Mouse (Mus musculus) forebrain, postnatal 0 days (tissue): ENCODE results near the gene Olfr403. TPM values are rescaled to one million over a fixed set of nuclear protein-coding genes. Genes with fewer than 3 reads are reported as not detected.

Source experiments
- ATAC-seq: fragments of 200-750 bp; cut with Nextera tagmentation; 2 replicates; pipeline ENCODE4 v1.8.0; 2017; ENCODE audit warnings: mild to moderate bottlenecking, moderate library complexity
- DNase-seq: peaks from one replicate; pipeline ENCODE4 v3.0.0-alpha.2; 2015
- H3K27ac ChIP-seq: fragments of 300-500 bp; sonication (generic); 2 replicates; pipeline ENCODE4 v1.5.1; 2014; ENCODE audit warnings: low read depth, mild to moderate bottlenecking, antibody characterized with exemption, low read length, moderate library complexity, mixed read lengths
- H3K27me3 ChIP-seq: fragments of 300-500 bp; sonication (generic); 2 replicates; pipeline ENCODE4 v1.6.1; 2014; ENCODE audit warnings: mild to moderate bottlenecking, low read length, mixed read lengths; ENCODE audit not compliant: insufficient read depth
- H3K36me3 ChIP-seq: fragments of 300-500 bp; sonication (generic); 2 replicates; pipeline ENCODE4 v1.6.1; 2014; ENCODE audit warnings: mild to moderate bottlenecking, moderate library complexity; ENCODE audit not compliant: insufficient read depth
- H3K4me1 ChIP-seq: fragments of 300-500 bp; sonication (generic); 2 replicates; pipeline ENCODE4 v1.6.1; 2014; ENCODE audit warnings: antibody characterized with exemption; ENCODE audit not compliant: insufficient read depth
- H3K4me2 ChIP-seq: fragments of 300-500 bp; sonication (generic); 2 replicates; pipeline ENCODE4 v1.6.1; 2014; ENCODE audit warnings: low read depth, mild to moderate bottlenecking, moderate library complexity
- H3K4me3 ChIP-seq: fragments of 300-500 bp; sonication (generic); 2 replicates; pipeline ENCODE4 v1.5.1; 2014; ENCODE audit warnings: low read depth, low read length, mixed read lengths
- H3K9ac ChIP-seq: fragments of 300-500 bp; sonication (generic); 2 replicates; pipeline ENCODE4 v1.6.1; 2014; ENCODE audit warnings: mild to moderate bottlenecking
- H3K9me3 ChIP-seq: fragments of 300-500 bp; sonication (generic); 2 replicates; pipeline ENCODE4 v1.6.1; 2016; ENCODE audit warnings: low read length
- CTCF ChIP-seq: sonication (generic); IDR thresholded peaks from 2 replicates; pipeline ENCODE4 v1.5.1; 2016; ENCODE audit warnings: antibody characterized with exemption, control low read depth, low read depth
- WGBS: fragments of 180-500 bp; shearing (Covaris S2); extraction: QIAGEN DNeasy Blood & Tissue Kit; methylation state at CpG from one replicate; pipeline ENCODE4 v1.1.7; 2014; 5-methylcytosine and 5-hydroxymethylcytosine counted together
- polyA plus RNA-seq: library from polyadenylated mRNA; unstranded; fragments of >200 nt; fragmentation: Nextera tagmentation; extraction: Ambion mirVana; gene quantifications from 2 replicates; pipeline ENCODE4 v1.2.1, GENCODE M21; 2015
- total RNA-seq: library from RNA; depleted of rRNA; stranded (reverse); fragments of >200 nt; gene quantifications from 2 replicates; pipeline ENCODE4 v1.2.3, GENCODE M21; 2014; rRNA removed

The Olfr403 gene
- total and polyA plus RNA-seq, 2 experiments from 2014 or later = not detected

GRCm38 (mm10) chr11:74211279-74211678 lies 25.2 kb downstream of the Olfr403 start, which contains the start of gene Olfr43:
Olfr43 (minus strand) TSS chr11:74211379.
- no peaks in the 10 kb centered on the region for H3K4me1 ChIP-seq
- no peak within 1 kb of the TSS for H3K4me2 ChIP-seq
- no peak within 1 kb of the TSS for H3K4me3 ChIP-seq
- no peak within 1 kb of the TSS for H3K27ac ChIP-seq
- no peak for TF ChIP-seq CTCF
- 68% methylated on average over 1 of the region's 1 CpGs for WGBS
- ATAC-seq (no peak), DNase-seq (no peak)
- 0 out of 2 replicates have a peak, but pooled peaks cover 4% of the 10 kb centered on the region for H3K9me3 ChIP-seq
- H3K9ac ChIP-seq = no peak within 1 kb of the TSS
- no peaks in the 10 kb centered on the region for H3K36me3 ChIP-seq
- H3K27me3 ChIP-seq = no peaks in the 10 kb centered on the region

- ATAC-seq = no peak
- whole genome bisulfite sequencing = 93% methylated on average over 3 of the region's 3 CpGs
- DNase-seq = no peak
- no peaks in the 10 kb centered on the region for H3K9me3 ChIP-seq
- H3K9ac ChIP-seq = no peak overlapping the region
- no peak for TF ChIP-seq CTCF
- H3K4me1 ChIP-seq = no peaks in the 10 kb centered on the region
- no peak overlapping the region for H3K4me3 ChIP-seq
- no peaks in the 10 kb centered on the region for H3K36me3 ChIP-seq
- no peak overlapping the region for H3K27ac ChIP-seq
- no peak overlapping the region for H3K4me2 ChIP-seq
- no peaks in the 10 kb centered on the region for H3K27me3 ChIP-seq
Measured at GRCm38 (mm10) chr11:74241201-74241600, 55.2 kb downstream of the Olfr403 start.

Other genes starting within 250 kb of the Olfr403 start
- not detected in 2 replicates for gene Olfr23, start 249.6 kb upstream of the Olfr403 start, total RNA-seq
- not detected in 2 replicates for gene Olfr23, start 249.6 kb upstream of the Olfr403 start, polyA plus RNA-seq
- gene Olfr397, start 225.4 kb upstream of the Olfr403 start, total RNA-seq = not detected in 2 replicates
- gene Olfr397, start 225.4 kb upstream of the Olfr403 start, polyA plus RNA-seq = not detected in 2 replicates
- not detected in 2 replicates for gene Olfr398, start 195.8 kb upstream of the Olfr403 start, total RNA-seq
- not detected in 2 replicates for gene Olfr398, start 195.8 kb upstream of the Olfr403 start, polyA plus RNA-seq
- gene Olfr139, start 129.7 kb upstream of the Olfr403 start, total RNA-seq = not detected in 2 replicates
- not detected in 2 replicates for gene Olfr139, start 129.7 kb upstream of the Olfr403 start, polyA plus RNA-seq
- not detected in 2 replicates for gene Olfr399, start 129.6 kb upstream of the Olfr403 start, total RNA-seq
- not detected in 2 replicates for gene Olfr399, start 129.6 kb upstream of the Olfr403 start, polyA plus RNA-seq
- not detected in 2 replicates for gene Zfp616, start 116.3 kb upstream of the Olfr403 start, total RNA-seq
- gene Zfp616, start 116.3 kb upstream of the Olfr403 start, polyA plus RNA-seq = not detected in 2 replicates
- not detected in 2 replicates for gene Olfr401, start 72.5 kb upstream of the Olfr403 start, total RNA-seq
- not detected in 2 replicates for gene Olfr401, start 72.5 kb upstream of the Olfr403 start, polyA plus RNA-seq
- gene Olfr402, start 32.7 kb upstream of the Olfr403 start, total RNA-seq = not detected in 2 replicates
- gene Olfr402, start 32.7 kb upstream of the Olfr403 start, polyA plus RNA-seq = not detected in 2 replicates
- gene Olfr43, start 25.1 kb downstream of the Olfr403 start, total RNA-seq = not detected in 2 replicates
- not detected in 2 replicates for gene Olfr43, start 25.1 kb downstream of the Olfr403 start, polyA plus RNA-seq
- not detected in 2 replicates for gene Olfr406, start 73.6 kb downstream of the Olfr403 start, total RNA-seq
- not detected in 2 replicates for gene Olfr406, start 73.6 kb downstream of the Olfr403 start, polyA plus RNA-seq
- gene Olfr59, start 97.5 kb downstream of the Olfr403 start, total RNA-seq = not detected in 2 replicates
- not detected in 2 replicates for gene Olfr59, start 97.5 kb downstream of the Olfr403 start, polyA plus RNA-seq
- not detected in 2 replicates for gene Olfr410, start 151.8 kb downstream of the Olfr403 start, total RNA-seq
- gene Olfr410, start 151.8 kb downstream of the Olfr403 start, polyA plus RNA-seq = not detected in 2 replicates
- gene Olfr411, start 166.4 kb downstream of the Olfr403 start, total RNA-seq = not detected in 2 replicates
- gene Olfr411, start 166.4 kb downstream of the Olfr403 start, polyA plus RNA-seq = not detected in 2 replicates
- not detected in 2 replicates for gene Olfr412, start 175.8 kb downstream of the Olfr403 start, total RNA-seq
- not detected in 2 replicates for gene Olfr412, start 175.8 kb downstream of the Olfr403 start, polyA plus RNA-seq